Mouse (Mus musculus) small intestine, adult 10 weeks (tissue): ENCODE measurements around the gene Gm773. TPM values are rescaled to one million over a fixed set of nuclear protein-coding genes. Genes with fewer than 3 reads are reported as not detected.

Experiments
- polyA plus RNA-seq: library from polyadenylated mRNA; stranded (reverse); fragments of 350-450 nt; fragmentation: Illumina TruSeq; extraction: RNeasy Lipid Tissue Mini Kit (QIAGEN cat#74804); gene quantifications from one replicate; pipeline ENCODE4 v1.2.3, GENCODE M21; 2014; ENCODE audit warnings: low replicate concordance

Gm773 gene
- not detected for polyA plus RNA-seq

DNA sequence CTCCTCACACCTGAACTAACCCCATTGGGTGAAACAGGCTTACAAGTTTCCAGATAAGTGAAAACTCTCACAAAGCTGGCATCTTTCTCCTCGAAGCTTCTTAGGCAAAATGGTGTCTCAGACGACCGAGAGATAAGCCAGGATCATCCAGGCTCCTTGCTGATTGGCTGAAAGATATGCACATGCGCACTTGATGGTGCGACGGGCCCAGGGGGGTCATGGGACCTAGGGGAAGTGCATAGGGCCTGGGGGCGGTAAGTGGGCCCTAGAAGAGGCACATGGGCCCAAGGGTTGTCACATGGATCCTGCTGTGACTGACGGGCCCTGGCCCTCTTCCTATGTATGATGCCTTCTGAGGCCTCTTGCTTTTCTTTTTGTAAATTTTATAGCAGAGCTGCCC, at the start of gene Gm773:
Gene Gm773 (minus strand): TSS at position 111 of the 400 bp plus-strand sequence.

Other genes starting within 250 kb of the Gm773 start
- gene 3830403N18Rik, start 76.3 kb downstream of the Gm773 start, polyA plus RNA-seq: 5.3 TPM
- gene Zfp449, start 133.5 kb upstream of the Gm773 start, polyA plus RNA-seq: 2.0 TPM
- not detected for gene Smim10l2a, start 161.7 kb upstream of the Gm773 start, polyA plus RNA-seq
- not detected for gene Gm2174, start 235.1 kb upstream of the Gm773 start, polyA plus RNA-seq
- 36.9 TPM for gene Ints6l, start 242.0 kb upstream of the Gm773 start, polyA plus RNA-seq